Mouse (Mus musculus) small intestine, adult 2 months (tissue): ENCODE data around the gene 4921524J17Rik.

ENCODE experiments used
- CTCF ChIP-seq: fragments of 200-500 bp; IDR thresholded peaks from 2 replicates; pipeline ENCODE4 v1.5.1; 2012; ENCODE audit warnings: low read depth, mild to moderate bottlenecking, control low read depth, inconsistent platforms, low read length, moderate library complexity, mixed read lengths; ENCODE audit not compliant: insufficient replicate concordance, insufficient read length; ENCODE audit errors: extremely low read depth
- POLR2A ChIP-seq: fragments of 200-500 bp; IDR thresholded peaks from 2 replicates; pipeline ENCODE4 v1.6.1; 2012; ENCODE audit warnings: low read depth, mild to moderate bottlenecking, control low read depth, inconsistent platforms, low read length, moderate library complexity

DNA sequence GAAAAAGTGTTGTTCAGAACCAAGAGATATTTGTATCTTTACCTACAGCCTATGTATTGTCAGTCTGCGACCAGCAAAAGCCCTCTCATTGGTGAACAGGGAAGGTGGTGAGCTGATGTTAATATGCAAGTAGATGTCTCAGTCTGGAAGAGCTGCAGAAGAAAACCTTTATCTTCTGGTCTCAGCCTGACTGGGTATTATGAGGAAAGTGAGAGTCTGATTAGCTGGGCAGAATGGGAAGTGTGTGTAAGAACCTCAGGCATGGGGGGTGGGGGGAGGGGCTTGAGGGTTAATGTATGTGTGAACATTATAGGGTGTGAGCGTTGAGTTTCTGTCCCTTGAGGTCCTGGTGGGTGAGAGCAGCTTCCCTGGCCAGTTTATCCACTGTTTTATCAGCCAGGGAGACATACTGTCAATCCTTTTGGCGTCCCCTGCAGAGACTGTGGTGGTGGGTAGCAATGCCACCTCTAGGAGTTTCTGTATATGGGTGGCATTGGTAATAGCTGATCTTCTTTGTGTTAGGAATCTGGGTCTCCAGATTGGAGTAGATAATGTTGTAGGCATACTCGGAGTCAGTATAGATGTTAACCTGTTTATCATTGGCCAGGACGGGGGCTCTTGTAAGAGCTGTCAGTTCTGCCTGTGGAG, 36.1 kb downstream of the 4921524J17Rik start:
- TF ChIP-seq CTCF, result no peak
- no peak for TF ChIP-seq POLR2A
